In genomic region chr5:66747761-66748430, GRCm38 (mm10) we compare ENCODE assay signal across 11 mouse cellular contexts. TPM values are rescaled to one million over a fixed set of nuclear protein-coding genes. Genes with fewer than 3 reads are reported as not detected.
DNase-seq lines count a peak whose midpoint lies in the region; ATAC-seq and TF ChIP-seq lines count a peak whose summit lies in the region.
"Had no signal": no experiment of that assay in that cellular context is flagged by ENCODE, and none has a peak within 500 bp of the region (broad histone marks: within the 10 kb centered on the region; RNA-seq: fewer than 3 reads in every experiment).

No protein-coding gene starts in this region.

- peak; percentile 64 for DNase-seq in kidney, adult 2 months
- DNase-seq in kidney, adult 11 months, result no peak
- DNase-seq in hindbrain, postnatal 0 days (ENCODE audit: low spot score), result peak; percentile 36
- DNase-seq in neural tube, embryonic 10.5 days (ENCODE audit: extremely low spot score, low spot score), result peak; percentile 24
- no peak for DNase-seq in thymus, adult 18-20 months
- no peak for DNase-seq in frontal cortex, postnatal 10 days (ENCODE audit: low spot score in 2 of 2)
- DNase-seq: gastrocnemius, postnatal 14 days; lung, postnatal 4 days had no signal

- H3K4me3 ChIP-seq in kidney, adult 2 months (ENCODE audit: insufficient read depth, low read depth, low read length), result peak overlapping the region; percentile 1; the same call in 1 of the 2 replicates
- peak overlapping the region; percentile 30 for H3K4me3 ChIP-seq in forebrain, embryonic 16.5 days (replicated peaks; ENCODE audit: low read length)
- H3K4me3 ChIP-seq in hindbrain, postnatal 0 days (ENCODE audit: low read length), result peak overlapping the region; percentile 27

- no peak for TF ChIP-seq POLR2A in kidney, adult 2 months (IDR thresholded peaks at IDR 0.05; ENCODE audit: low read depth, low read length)

- ATAC-seq in forebrain, embryonic 16.5 days, result no peak
- ATAC-seq in hindbrain, postnatal 0 days, result no peak
- no peak for ATAC-seq in frontal cortex, adult (ENCODE audit: low TSS enrichment)

- peak overlapping the region; percentile 99 for H3K27ac ChIP-seq in kidney, adult 2 months (ENCODE audit: insufficient read depth, low read depth, low read length)
- peak overlapping the region; percentile 64 for H3K27ac ChIP-seq in forebrain, embryonic 16.5 days (ENCODE audit: low read length)
- peak overlapping the region; percentile 56 for H3K27ac ChIP-seq in hindbrain, postnatal 0 days

- no peaks in the 10 kb centered on the region for H3K9me3 ChIP-seq in forebrain, embryonic 16.5 days (ENCODE audit: control insufficient read depth, low read length)
- no peaks in the 10 kb centered on the region for H3K9me3 ChIP-seq in hindbrain, postnatal 0 days (ENCODE audit: low read length)

- WGBS in kidney, adult 2 months, result 19% methylated on average over 10 of the region's 10 CpGs
- 12% methylated on average over 10 of the region's 10 CpGs for WGBS in forebrain, embryonic 16.5 days
- WGBS in hindbrain, postnatal 0 days, result 13% methylated on average over 10 of the region's 10 CpGs

- peaks cover 16% of the 10 kb centered on the region; the same call in 1 of the 2 replicates for H3K4me1 ChIP-seq in kidney, adult 2 months (ENCODE audit: control insufficient read depth, insufficient read depth, low read length)
- peaks cover 37% of the 10 kb centered on the region for H3K4me1 ChIP-seq in forebrain, embryonic 16.5 days (replicated peaks; ENCODE audit: control insufficient read depth, insufficient read depth, low read length)
- peaks cover 21% of the 10 kb centered on the region for H3K4me1 ChIP-seq in hindbrain, postnatal 0 days (ENCODE audit: insufficient read depth, low read length)

- no peaks in the 10 kb centered on the region for H3K36me3 ChIP-seq in kidney, adult 2 months (ENCODE audit: control insufficient read depth, insufficient read depth, low read length)
- no peaks in the 10 kb centered on the region for H3K36me3 ChIP-seq in forebrain, embryonic 16.5 days (ENCODE audit: control insufficient read depth, insufficient read depth)
- H3K36me3 ChIP-seq in hindbrain, postnatal 0 days (ENCODE audit: insufficient read depth, low read length), result no peaks in the 10 kb centered on the region

- peak overlapping the region; percentile 24; the same call in 1 of the 2 replicates for H3K9ac ChIP-seq in forebrain, embryonic 16.5 days (replicated peaks; ENCODE audit: low read depth, low read length)
- 0 out of 2 replicates have a peak overlapping the region, but pooled peaks have one; percentile 4 for H3K9ac ChIP-seq in hindbrain, postnatal 0 days (replicated peaks; ENCODE audit: low read length)

- H3K4me2 ChIP-seq in forebrain, embryonic 16.5 days (ENCODE audit: low read length), result peak overlapping the region; percentile 40
- H3K4me2 ChIP-seq in hindbrain, postnatal 0 days (ENCODE audit: low read depth, low read length), result peak overlapping the region; percentile 95

- no peaks in the 10 kb centered on the region for H3K27me3 ChIP-seq in kidney, adult 2 months (replicated peaks; ENCODE audit: control insufficient read depth, insufficient read depth, low read length)
- H3K27me3 ChIP-seq in forebrain, embryonic 16.5 days (replicated peaks; ENCODE audit: control insufficient read depth, insufficient read depth, low read length), result no peaks in the 10 kb centered on the region
- H3K27me3 ChIP-seq in hindbrain, postnatal 0 days (ENCODE audit: insufficient read depth, low read length), result no peaks in the 10 kb centered on the region

- TF ChIP-seq CTCF in kidney, adult 2 months (conservative IDR thresholded peaks at IDR 0.05; ENCODE audit: insufficient read depth, insufficient read length, low read depth, low read length), result no peak
- no peak for TF ChIP-seq CTCF in hindbrain, postnatal 0 days (IDR thresholded peaks at IDR 0.05; ENCODE audit: low read depth)

RNA-seq across cellular contexts. Expression of gene Limch1, which starts 2.3 kb away (rescaled TPM):
- polyA plus RNA-seq in kidney, adult 2 months (2012; rRNA removed), result 21.5 and 27.0 TPM in 2 replicates
- 81.0 and 91.4 TPM in 2 replicates for polyA plus RNA-seq in forebrain, embryonic 16.5 days (2015; fragmentation: Nextera tagmentation; extraction: Ambion mirVana)
- 70.6 and 72.4 TPM in 2 replicates for total RNA-seq in hindbrain, postnatal 0 days (2014; rRNA removed)
- polyA plus RNA-seq in hindbrain, postnatal 0 days (2015; fragmentation: Nextera tagmentation; extraction: Ambion mirVana), result 50.4 and 54.3 TPM in 2 replicates
- polyA plus RNA-seq: C2C12 had no signal

Comparison
In these comparisons a context has a peak if more than half of its experiments do, and no peak if none do; other contexts are left out.
1. DNase-seq: peak in kidney, adult 2 months (single experiment), hindbrain, postnatal 0 days (single experiment) and neural tube, embryonic 10.5 days (single experiment); none in kidney, adult 11 months (single experiment), thymus, adult 18-20 months (0 of 2) and frontal cortex, postnatal 10 days (0 of 2).
2. Peak in every context shown above with its lines, with median percentiles within 50 percentile points of each other: H3K27ac ChIP-seq and H3K4me3 ChIP-seq.